In the genomic region with DNA sequence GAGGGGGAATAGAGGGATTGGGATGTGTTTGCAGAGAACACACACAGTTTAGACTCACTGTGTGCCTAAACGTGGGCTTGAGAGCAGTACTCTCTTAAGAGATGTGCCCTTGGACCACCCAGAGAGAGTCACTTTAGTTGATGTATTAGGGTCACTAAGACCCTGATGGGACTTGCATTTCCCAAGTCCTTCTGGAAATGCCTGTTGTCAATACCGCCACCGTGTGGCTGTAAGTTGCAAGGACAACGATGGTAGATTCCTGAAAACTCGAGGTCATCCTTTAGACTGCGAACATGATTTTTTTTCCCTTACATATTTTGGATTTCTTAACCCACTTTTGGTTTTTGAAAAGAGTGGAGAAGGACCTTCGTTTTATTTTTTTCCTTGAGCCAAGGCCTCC, we compare ENCODE assay signal across 8 mouse cellular contexts. TPM values are rescaled to one million over a fixed set of nuclear protein-coding genes. Genes with fewer than 3 reads are reported as not detected.
A peak's percentile ranks its signal among the peaks of the same experiment; 100 is the strongest.
DNase-seq lines count a peak whose midpoint lies in the region; ATAC-seq lines count a peak whose summit lies in the region.

No protein-coding gene starts in this region.

- no peaks in the 10 kb centered on the region for H3K27me3 ChIP-seq in kidney, embryonic 15.5 days
- H3K27me3 ChIP-seq in liver, embryonic 11.5 days (replicated peaks; ENCODE audit: control insufficient read depth, insufficient read depth, low read length): no peaks in the 10 kb centered on the region
- no peaks in the 10 kb centered on the region for H3K27me3 ChIP-seq in neural tube, embryonic 11.5 days (ENCODE audit: control insufficient read depth, insufficient read depth, low read length)

- 4% methylated on average over 7 of the region's 7 CpGs for WGBS in kidney, embryonic 15.5 days
- WGBS in liver, embryonic 11.5 days: 2% methylated on average over 7 of the region's 7 CpGs
- WGBS in neural tube, embryonic 11.5 days: 3% methylated on average over 7 of the region's 7 CpGs

- peak; percentile 21 for DNase-seq in ovary, postnatal 10 days (ENCODE audit: low spot score)
- no peak for DNase-seq in ovary, adult 18-20 months (ENCODE audit: low spot score)
- peak; percentile 61 to 73 for DNase-seq in cerebellum, postnatal 25 days
- peak; percentile 47 for DNase-seq in heart, adult 8-10 months (ENCODE audit: low spot score)
- no peak for DNase-seq in liver, embryonic 11.5 days (ENCODE audit: low spot score)
- DNase-seq in neural tube, embryonic 11.5 days (ENCODE audit: low spot score): peak; percentile 77
- DNase-seq in testis, postnatal 10 days (ENCODE audit: low spot score): peak; percentile 69

- peak overlapping the region; percentile 68; the same call in 1 of the 2 replicates for H3K4me2 ChIP-seq in kidney, embryonic 15.5 days
- peak overlapping the region; percentile 72 for H3K4me2 ChIP-seq in liver, embryonic 11.5 days
- H3K4me2 ChIP-seq in neural tube, embryonic 11.5 days (ENCODE audit: low read depth): no peak overlapping the region

- no peaks in the 10 kb centered on the region for H3K9me3 ChIP-seq in kidney, embryonic 15.5 days (replicated peaks)
- no peaks in the 10 kb centered on the region for H3K9me3 ChIP-seq in liver, embryonic 11.5 days (ENCODE audit: control insufficient read depth, low read length)
- no peaks in the 10 kb centered on the region for H3K9me3 ChIP-seq in neural tube, embryonic 11.5 days (ENCODE audit: control insufficient read depth, low read length)

- no peak overlapping the region for H3K9ac ChIP-seq in kidney, embryonic 15.5 days
- no peak overlapping the region; the same call in 1 of the 2 replicates for H3K9ac ChIP-seq in liver, embryonic 11.5 days (ENCODE audit: low read depth, low read length)
- H3K9ac ChIP-seq in neural tube, embryonic 11.5 days (ENCODE audit: low read length): no peak overlapping the region

- peaks cover 13% of the 10 kb centered on the region for H3K4me1 ChIP-seq in kidney, embryonic 15.5 days
- H3K4me1 ChIP-seq in liver, embryonic 11.5 days (replicated peaks; ENCODE audit: control insufficient read depth, insufficient read depth, low read length): peaks cover 11% of the 10 kb centered on the region; the same call in 1 of the 2 replicates
- H3K4me1 ChIP-seq in neural tube, embryonic 11.5 days (ENCODE audit: control insufficient read depth, insufficient read depth, low read length): peaks cover 3% of the 10 kb centered on the region; the same call in 1 of the 2 replicates

- H3K4me3 ChIP-seq in kidney, embryonic 15.5 days (replicated peaks): peak overlapping the region; percentile 88; the same call in 1 of the 2 replicates
- H3K4me3 ChIP-seq in liver, embryonic 11.5 days (ENCODE audit: low read depth, low read length): peak overlapping the region; percentile 81
- H3K4me3 ChIP-seq in neural tube, embryonic 11.5 days (ENCODE audit: low read depth, low read length): no peak overlapping the region

- H3K27ac ChIP-seq in kidney, embryonic 15.5 days: no peak overlapping the region
- H3K27ac ChIP-seq in liver, embryonic 11.5 days (ENCODE audit: low read depth, low read length): peak overlapping the region; percentile 99
- H3K27ac ChIP-seq in neural tube, embryonic 11.5 days (ENCODE audit: low read depth, low read length): no peak overlapping the region

- 0 out of 2 replicates have a peak, but pooled peaks cover 6% of the 10 kb centered on the region for H3K36me3 ChIP-seq in kidney, embryonic 15.5 days
- H3K36me3 ChIP-seq in liver, embryonic 11.5 days (ENCODE audit: control insufficient read depth, insufficient read depth, low read length): 0 out of 2 replicates have a peak, but pooled peaks cover under 1% of the 10 kb centered on the region
- H3K36me3 ChIP-seq in neural tube, embryonic 11.5 days (ENCODE audit: control insufficient read depth, insufficient read depth, low read length): no peaks in the 10 kb centered on the region

- no peak for ATAC-seq in kidney, embryonic 15.5 days (replicated peaks; ENCODE audit: low FRiP score)
- ATAC-seq in liver, embryonic 11.5 days (replicated peaks; ENCODE audit: low FRiP score): no peak
- ATAC-seq in neural tube, embryonic 11.5 days (ENCODE audit: insufficient read depth, low FRiP score, low TSS enrichment): no peak

RNA-seq across cellular contexts. Expression of a gene that starts 1.1 kb away (rescaled TPM):
- 10 to 100 TPM in 1 of 4 experiments, 1 to 10 TPM in 3; 5.4 to 12.6 (median 6.7) TPM for total RNA-seq in heart, adult 8-10 months (2022)
- 25.8 and 28.1 TPM in 2 replicates for polyA plus RNA-seq in kidney, embryonic 15.5 days (2015; fragmentation: Nextera tagmentation; extraction: Ambion mirVana)
- polyA plus RNA-seq in liver, embryonic 11.5 days (2014; fragmentation: Nextera tagmentation; extraction: Ambion mirVana): 45.8 and 49.9 TPM in 2 replicates
- polyA plus RNA-seq in neural tube, embryonic 11.5 days (2014; fragmentation: Nextera tagmentation; extraction: Ambion mirVana): 43.7 and 46.7 TPM in 2 replicates

RNA-seq across cellular contexts. Expression of a gene that starts 5.0 kb away (rescaled TPM):
- total RNA-seq in heart, adult 8-10 months (2022): not detected
- polyA plus RNA-seq in kidney, embryonic 15.5 days (2015; fragmentation: Nextera tagmentation; extraction: Ambion mirVana): not detected in 2 replicates
- polyA plus RNA-seq in liver, embryonic 11.5 days (2014; fragmentation: Nextera tagmentation; extraction: Ambion mirVana): not detected in 2 replicates
- not detected in 2 replicates for polyA plus RNA-seq in neural tube, embryonic 11.5 days (2014; fragmentation: Nextera tagmentation; extraction: Ambion mirVana)

Comparison
In these comparisons a context has a peak if more than half of its experiments do, and no peak if none do; other contexts are left out.
1. DNase-seq: peak in ovary, postnatal 10 days (single experiment), cerebellum, postnatal 25 days (2 of 2), heart, adult 8-10 months (single experiment), neural tube, embryonic 11.5 days (single experiment) and testis, postnatal 10 days (single experiment); none in ovary, adult 18-20 months (single experiment) and liver, embryonic 11.5 days (single experiment).